Mouse (Mus musculus): ENCODE data around the gene Mbd4. TPM values are rescaled to one million over a fixed set of nuclear protein-coding genes. Genes with fewer than 3 reads are reported as not detected.

Gene Mbd4
- total RNA-seq, 1 experiment from 2014 or later, result 21.2 TPM

Other genes with a start within 250 kb of the Mbd4 start
- gene Raf1, start 176.7 kb downstream of the Mbd4 start, total RNA-seq (2017), result 68.9 and 70.8 TPM in 2 replicates
- 29.5 and 39.6 TPM in 2 replicates for gene Tmem40, start 91.0 kb downstream of the Mbd4 start, total RNA-seq (2017)
- 3.4 and 3.7 TPM in 2 replicates for gene Cand2, start 78.8 kb downstream of the Mbd4 start, total RNA-seq (2017)
- gene Rpl32, start 44.6 kb downstream of the Mbd4 start, total RNA-seq (2017), result 6,938 and 7,194 TPM in 2 replicates
- 0.41 TPM in 1 of 2 replicates, not detected in the other for gene Efcab12, start 15.0 kb downstream of the Mbd4 start, total RNA-seq (2017)
- gene Ift122, start 99 bp upstream of the Mbd4 start, total RNA-seq (2017), result 4.9 and 6.2 TPM in 2 replicates
- gene Rho, start 78.4 kb upstream of the Mbd4 start, total RNA-seq (2017), result not detected in 2 replicates
- gene H1foo, start 91.6 kb upstream of the Mbd4 start, total RNA-seq (2017), result not detected in 2 replicates
- gene Plxnd1, start 141.6 kb upstream of the Mbd4 start, total RNA-seq (2017), result 8.5 and 14.2 TPM in 2 replicates